Mouse (Mus musculus) liver, adult 2 months (tissue): ENCODE measurements around the gene Bnipl. TPM values are rescaled to one million over a fixed set of nuclear protein-coding genes. Genes with fewer than 3 reads are reported as not detected.
A peak's percentile ranks its signal among the peaks of the same experiment; 100 is the strongest.
"Not testable (repeated sequence)": the region's sequence is repeated elsewhere in the genome, so short reads cannot be mapped to it uniquely, and the experiment has no call there.

Experiments
- DNase-seq: peaks from one replicate; pipeline ENCODE4 v3.0.0-alpha.2; 2011; ENCODE audit warnings: low read depth, low spot score; ENCODE audit errors: extremely low read depth
- H3K27ac ChIP-seq: fragments of 200-500 bp; replicated peaks from 2 replicates; pipeline ENCODE4 v1.5.1; 2012; ENCODE audit warnings: low read depth, mild to moderate bottlenecking, control low read depth, inconsistent platforms, low read length; ENCODE audit not compliant: insufficient read depth
- H3K27me3 ChIP-seq: fragments of 200-500 bp; 2 replicates; pipeline ENCODE4 v1.6.1; 2012; ENCODE audit warnings: mild to moderate bottlenecking, moderate library complexity, low read length, inconsistent platforms; ENCODE audit not compliant: control insufficient read depth, insufficient read depth
- H3K36me3 ChIP-seq: fragments of 200-500 bp; 2 replicates; pipeline ENCODE4 v1.6.1; 2012; ENCODE audit warnings: low read length, inconsistent platforms; ENCODE audit not compliant: control insufficient read depth, insufficient read depth
- H3K4me1 ChIP-seq: fragments of 200-500 bp; 2 replicates; pipeline ENCODE4 v1.6.1; 2011; ENCODE audit warnings: low read length; ENCODE audit not compliant: control insufficient read depth, insufficient read depth
- H3K4me3 ChIP-seq: fragments of 200-500 bp; 2 replicates; pipeline ENCODE4 v1.5.1; 2011; ENCODE audit warnings: low read depth, mild to moderate bottlenecking, control low read depth, low read length, moderate library complexity; ENCODE audit not compliant: insufficient read depth
- H3K79me2 ChIP-seq: fragments of 200-500 bp; 2 replicates; pipeline ENCODE4 v1.6.1; 2012; ENCODE audit warnings: inconsistent platforms, mild to moderate bottlenecking, low read length, moderate library complexity; ENCODE audit not compliant: control insufficient read depth, insufficient read depth
- H3K9ac ChIP-seq: fragments of 200-500 bp; 2 replicates; pipeline ENCODE4 v1.6.1; 2012; ENCODE audit warnings: low read depth, mild to moderate bottlenecking, control low read depth, inconsistent platforms, low read length
- CTCF ChIP-seq: fragments of 200-500 bp; IDR thresholded peaks from 2 replicates; pipeline ENCODE4 v1.5.1; 2011; ENCODE audit warnings: low read depth, low read length, control low read depth
- POLR2A ChIP-seq: fragments of 200-500 bp; IDR thresholded peaks from 2 replicates; pipeline ENCODE4 v1.6.1; 2011; ENCODE audit warnings: low read length, control low read depth; ENCODE audit not compliant: insufficient read depth; ENCODE audit errors: extremely low read depth
- WGBS: fragments of 180-500 bp; shearing (Covaris S2); methylation state at CpG from one replicate; pipeline ENCODE4 v1.1.7; 2018; 5-methylcytosine and 5-hydroxymethylcytosine counted together
- polyA plus RNA-seq: library from polyadenylated mRNA; depleted of rRNA; stranded (reverse); fragments of >200 nt; gene quantifications from 2 replicates; pipeline ENCODE4 v1.2.3, GENCODE M21; 2012
- total RNA-seq: library from RNA; depleted of rRNA; stranded (reverse); fragments of >200 nt; gene quantifications from 2 replicates; pipeline ENCODE4 v1.2.3, GENCODE M21; 2014

The Bnipl gene
- total and polyA plus RNA-seq, 2 experiments: 0.16 TPM; not detected in 1

- TF ChIP-seq POLR2A (no peak), CTCF (no peak)
- peaks cover 11% of the 10 kb centered on the region for H3K4me1 ChIP-seq
- 68% methylated on average over 6 of the region's 6 CpGs for WGBS
- no peak overlapping the region for H3K27ac ChIP-seq
- peaks cover 4% of the 10 kb centered on the region; the same call in 1 of the 2 replicates for H3K79me2 ChIP-seq
- no peak overlapping the region for H3K4me3 ChIP-seq
- H3K36me3 ChIP-seq: peaks cover 4% of the 10 kb centered on the region
- no peak overlapping the region for H3K9ac ChIP-seq
- H3K27me3 ChIP-seq: no peaks in the 10 kb centered on the region
- DNase-seq: no peak
Measured at GRCm38 (mm10) chr3:95218466-95219137, 32.4 kb downstream of the Bnipl start.

- WGBS: under 1% methylated on average over 56 of the region's 56 CpGs
Measured at GRCm38 (mm10) chr3:95217255-95218134, 33.5 kb downstream of the Bnipl start, which contains the start of gene Gabpb2. Gene Gabpb2 (minus strand): TSS chr3:95217916.

GRCm38 (mm10) chr3:95216655-95217254, 34.2 kb downstream of the Bnipl start:
- Histone ChIP-seq H3K9ac (peak overlapping the region; percentile 53; the same call in 1 of the 2 replicates), H3K36me3 (peaks cover 4% of the 10 kb centered on the region), H3K27me3 (no peaks in the 10 kb centered on the region), H3K27ac (peak overlapping the region; percentile 58), H3K79me2 (peaks cover 4% of the 10 kb centered on the region; the same call in 1 of the 2 replicates), H3K4me3 (peak overlapping the region; percentile 74), H3K4me1 (peaks cover 14% of the 10 kb centered on the region)
- DNase-seq: no peak
- WGBS: 4% methylated on average over 4 of the region's 4 CpGs
- TF ChIP-seq CTCF (no peak), POLR2A (no peak)

More at GRCm38 (mm10) chr3:95217255-95218134, 33.5 kb downstream of the Bnipl start, which contains the start of gene Gabpb2:
- H3K27ac ChIP-seq: peak within 1 kb of the TSS; percentile 74
- H3K79me2 ChIP-seq: peaks cover 4% of the 10 kb centered on the region; the same call in 1 of the 2 replicates
- H3K27me3 ChIP-seq: no peaks in the 10 kb centered on the region
- peaks cover 4% of the 10 kb centered on the region for H3K36me3 ChIP-seq
- H3K4me3 ChIP-seq: peak within 1 kb of the TSS; percentile 74
- peak; percentile 88 for TF ChIP-seq CTCF
- TF ChIP-seq POLR2A: 0 out of 2 replicates have a peak, but pooled peaks have one; percentile 48
- H3K4me1 ChIP-seq: peaks cover 11% of the 10 kb centered on the region
- peak; percentile 83 for DNase-seq
- peak within 1 kb of the TSS; percentile 76 for H3K9ac ChIP-seq

- peaks cover 4% of the 10 kb centered on the region for H3K36me3 ChIP-seq
- DNase-seq: peak; percentile 98
- H3K4me1 ChIP-seq: peaks cover 17% of the 10 kb centered on the region
- no peaks in the 10 kb centered on the region for H3K27me3 ChIP-seq
- WGBS: 38% methylated on average over 1 of the region's 1 CpGs
- H3K4me3 ChIP-seq: no peak overlapping the region
- peaks cover 4% of the 10 kb centered on the region; the same call in 1 of the 2 replicates for H3K79me2 ChIP-seq
- peak overlapping the region; percentile 17; the same call in 1 of the 2 replicates for H3K9ac ChIP-seq
- peak overlapping the region; percentile 96 for H3K27ac ChIP-seq
- TF ChIP-seq POLR2A: no peak
Measured at GRCm38 (mm10) chr3:95213609-95213975, 37.4 kb downstream of the Bnipl start.

- H3K9ac ChIP-seq, DNase-seq, H3K36me3 ChIP-seq, H3K27me3 ChIP-seq, H3K79me2 ChIP-seq, H3K4me3 ChIP-seq: not testable (repeated sequence)
- Histone ChIP-seq H3K4me1 (peaks cover 20% of the 10 kb centered on the region), H3K27ac (peak overlapping the region; percentile 74)
- 47% methylated on average over 9 of the region's 10 CpGs for WGBS
Measured at GRCm38 (mm10) chr3:95212889-95213608, 37.9 kb downstream of the Bnipl start.
